Mouse (Mus musculus) spleen, postnatal 14 days (tissue): ENCODE measurements at regions not wholly inside any gene's neighbourhood (a gene's known extent, or its start where the extent isn't known, plus 50 kb on each side); places are given as distances from the start of the nearest gene placed in this dataset.

Experiments used
- DNase-seq, 2 experiments: peaks; one replicate each; pipeline ENCODE4 v3.0.0; 2021 to 2022; ENCODE audit warnings: low spot score in 2 of 2

- no peak for DNase-seq
Observed at GRCm38 (mm10) chr14:76245063-76245396, 134.3 kb downstream of the Nufip1 start.

GRCm38 (mm10) chr14:76247664-76248063 is 137.0 kb downstream of the Nufip1 start:
- DNase-seq = no peak

DNA sequence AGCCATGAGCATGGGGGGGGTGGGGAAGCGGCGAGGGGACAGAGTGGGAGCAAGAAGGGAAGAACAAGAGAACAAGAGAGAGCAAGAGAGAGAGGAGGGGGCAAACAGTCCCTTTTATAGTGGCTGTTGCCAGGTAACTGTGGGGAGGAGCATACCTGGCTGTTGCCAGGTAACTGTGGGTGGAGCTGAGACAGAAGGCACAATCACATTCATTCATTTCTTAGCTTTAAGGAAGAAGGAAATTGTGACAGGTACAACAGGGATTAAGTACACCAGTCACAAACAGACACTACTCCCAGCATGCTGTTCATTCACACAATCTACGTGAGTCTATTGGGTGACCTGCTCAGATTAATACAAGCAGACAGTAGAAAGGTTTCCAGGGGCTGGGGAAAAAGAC is 143.2 kb downstream of the Nufip1 start:
- no peak for DNase-seq

DNA sequence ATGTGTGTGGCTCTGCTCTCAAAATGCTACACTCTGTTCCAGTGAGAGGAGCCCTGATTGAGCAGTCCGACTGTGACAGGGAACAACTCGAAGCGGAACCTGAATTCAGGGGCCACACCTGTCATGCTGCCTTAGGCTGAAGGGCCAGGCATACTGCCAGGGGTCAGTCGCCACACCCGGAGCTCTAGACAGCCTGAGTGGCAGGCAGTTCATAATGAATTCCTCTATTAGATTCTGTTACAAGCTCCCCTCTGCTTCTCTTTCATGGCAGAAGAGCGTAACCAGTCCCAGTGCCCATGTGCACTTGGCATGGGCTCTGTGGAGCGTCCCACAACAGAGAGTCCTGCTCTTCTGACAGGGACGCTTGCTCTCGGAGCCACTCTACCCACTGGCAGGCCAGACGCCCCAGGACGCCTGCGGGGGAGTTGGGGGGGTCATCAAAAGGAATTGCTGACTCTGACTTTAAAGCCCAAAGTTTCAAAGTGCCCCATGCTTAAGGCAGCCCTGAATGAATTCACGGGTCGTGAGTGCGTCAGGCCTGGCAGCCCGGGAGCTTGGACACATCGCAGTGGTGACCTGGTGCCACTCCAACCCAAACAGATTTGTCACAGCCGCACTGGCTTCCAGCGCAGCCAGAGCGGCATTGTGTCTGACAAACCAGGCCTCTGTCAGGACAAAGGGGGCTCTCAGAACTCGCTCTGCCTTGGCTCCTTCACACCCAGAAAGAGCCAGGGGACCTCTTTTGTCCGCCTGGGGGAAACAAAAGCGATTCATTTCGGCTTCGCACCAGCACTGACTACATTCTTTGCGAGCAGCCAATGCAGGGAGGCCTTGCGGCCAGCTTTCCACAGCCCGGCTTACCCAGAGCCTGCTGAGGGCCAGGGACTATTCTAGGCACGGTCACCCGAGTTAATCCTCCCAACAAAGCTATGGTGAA is 144.1 kb downstream of the Nufip1 start:
- DNase-seq = no peak

- no peak for DNase-seq
Observed at GRCm38 (mm10) chr14:76255971-76256370, 145.3 kb downstream of the Nufip1 start.

GRCm38 (mm10) chr14:76258626-76259025 is 147.9 kb downstream of the Nufip1 start:
- no peak for DNase-seq

DNA sequence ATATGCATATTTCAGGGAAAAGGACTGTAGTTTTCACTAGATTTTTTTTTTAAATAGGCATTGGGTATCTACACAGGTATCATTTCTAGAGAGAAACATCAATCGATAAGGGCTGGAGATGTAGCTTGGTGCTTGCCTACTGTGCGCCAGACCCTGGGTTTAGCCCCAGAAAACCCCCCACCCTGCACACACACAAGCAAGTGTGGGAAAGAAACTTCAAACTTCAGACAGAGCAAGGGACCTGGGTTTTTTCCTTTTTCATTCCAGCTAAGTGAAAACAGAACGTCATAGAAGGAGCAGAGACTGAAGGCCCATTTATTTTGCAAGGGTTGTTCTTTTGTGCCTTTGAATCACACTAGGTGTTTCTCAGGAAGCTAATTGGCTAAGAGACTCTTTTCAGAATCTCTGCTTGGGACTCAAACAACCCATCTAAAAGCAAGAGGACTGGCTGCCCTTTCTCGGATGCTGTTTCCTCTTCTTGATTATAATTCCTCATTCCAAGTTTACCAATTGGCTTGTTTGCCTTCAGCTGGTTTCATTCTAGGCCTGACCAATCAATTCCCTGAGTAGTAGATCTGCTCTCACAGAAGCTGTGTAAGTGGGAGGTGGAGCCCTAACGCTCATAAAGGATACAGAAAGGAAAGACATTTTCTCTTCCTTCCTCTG is 150.1 kb downstream of the Nufip1 start:
- DNase-seq = no peak

DNA sequence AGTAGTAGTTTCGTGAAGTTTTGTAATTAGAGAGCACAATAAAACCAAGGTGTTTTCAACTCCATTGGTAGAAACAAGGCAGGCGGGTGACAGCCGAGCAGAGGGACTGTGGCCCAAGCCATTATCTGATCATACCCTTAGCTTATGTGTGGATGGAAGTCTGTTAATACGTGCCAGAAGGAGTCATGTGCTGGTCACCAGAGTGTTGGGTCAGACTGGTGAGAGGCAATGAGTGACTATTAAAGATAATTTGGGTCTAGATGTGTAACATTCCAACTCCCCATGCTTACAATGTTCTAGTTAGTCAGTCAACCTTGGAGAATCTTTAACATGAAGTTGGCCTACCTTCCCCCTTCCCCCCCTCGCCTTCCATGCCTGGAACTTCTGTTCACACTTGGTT is 151.1 kb upstream of the Tsc22d1 start:
- no peak for DNase-seq

DNA sequence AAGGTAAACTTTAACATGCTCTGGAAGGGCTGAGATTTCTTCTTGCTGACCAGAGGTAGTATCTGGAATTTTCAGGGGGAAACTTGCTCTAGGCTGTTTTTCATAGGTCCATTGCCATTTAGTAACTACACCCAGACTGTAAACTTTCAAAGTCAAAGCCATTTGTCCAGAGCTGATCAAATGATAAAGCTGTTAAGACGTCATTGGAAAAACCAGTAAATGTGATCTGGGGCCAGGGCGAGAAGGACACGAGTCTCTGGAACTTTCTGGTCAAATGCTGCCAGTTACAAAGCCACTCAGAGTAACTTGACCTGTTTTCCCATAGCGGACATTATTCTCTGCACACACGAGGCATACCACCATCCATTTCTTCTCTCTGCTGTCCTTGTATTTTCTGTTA is 148.9 kb upstream of the Tsc22d1 start:
- DNase-seq = no peak

- DNase-seq = no peak
Observed at GRCm38 (mm10) chr14:76266249-76266648, 148.5 kb upstream of the Tsc22d1 start.

DNA sequence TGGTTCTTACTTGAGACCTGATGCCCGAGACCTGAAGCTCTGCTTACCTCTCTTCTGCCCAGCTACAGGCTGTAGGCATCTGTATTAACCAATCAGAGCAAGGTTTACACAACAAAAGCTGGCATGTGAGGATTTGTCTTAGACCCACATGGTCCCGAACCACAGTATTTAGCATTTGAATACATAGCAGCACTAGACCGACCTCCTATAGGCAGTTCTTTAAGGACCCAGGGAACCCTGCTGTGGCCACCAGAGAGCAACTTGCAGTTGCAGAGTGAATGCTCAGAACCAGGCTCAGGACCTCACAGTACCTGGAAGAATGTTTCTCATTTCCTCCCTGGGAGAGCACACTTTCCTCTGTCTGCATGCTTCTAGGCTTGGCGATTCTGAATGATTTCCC is 147.7 kb upstream of the Tsc22d1 start:
- no peak for DNase-seq

- DNase-seq = no peak
Observed at GRCm38 (mm10) chr14:76271190-76271589, 143.6 kb upstream of the Tsc22d1 start.

- no peak for DNase-seq
Observed at GRCm38 (mm10) chr14:76272840-76273239, 141.9 kb upstream of the Tsc22d1 start.

DNA sequence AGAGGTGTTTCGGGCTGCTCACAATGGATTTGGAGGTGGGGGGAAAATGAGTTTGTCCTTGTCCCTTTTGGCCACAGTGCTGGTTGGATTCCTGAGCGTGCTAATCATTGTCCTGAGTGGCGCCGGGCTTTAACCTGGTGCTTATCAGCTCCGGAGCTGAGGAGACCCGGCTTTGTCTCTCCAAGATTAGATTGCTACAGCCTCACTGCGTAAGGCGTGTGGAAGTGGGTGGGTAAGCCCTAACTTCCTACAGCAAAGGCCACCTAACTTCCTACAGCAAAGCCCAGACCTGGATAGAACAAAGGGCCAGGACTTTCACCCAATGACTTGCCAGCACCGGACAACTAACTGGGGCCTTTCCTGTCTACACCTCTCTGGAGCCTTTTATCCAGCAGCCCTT is 138.1 kb upstream of the Tsc22d1 start:
- DNase-seq = no peak

DNA sequence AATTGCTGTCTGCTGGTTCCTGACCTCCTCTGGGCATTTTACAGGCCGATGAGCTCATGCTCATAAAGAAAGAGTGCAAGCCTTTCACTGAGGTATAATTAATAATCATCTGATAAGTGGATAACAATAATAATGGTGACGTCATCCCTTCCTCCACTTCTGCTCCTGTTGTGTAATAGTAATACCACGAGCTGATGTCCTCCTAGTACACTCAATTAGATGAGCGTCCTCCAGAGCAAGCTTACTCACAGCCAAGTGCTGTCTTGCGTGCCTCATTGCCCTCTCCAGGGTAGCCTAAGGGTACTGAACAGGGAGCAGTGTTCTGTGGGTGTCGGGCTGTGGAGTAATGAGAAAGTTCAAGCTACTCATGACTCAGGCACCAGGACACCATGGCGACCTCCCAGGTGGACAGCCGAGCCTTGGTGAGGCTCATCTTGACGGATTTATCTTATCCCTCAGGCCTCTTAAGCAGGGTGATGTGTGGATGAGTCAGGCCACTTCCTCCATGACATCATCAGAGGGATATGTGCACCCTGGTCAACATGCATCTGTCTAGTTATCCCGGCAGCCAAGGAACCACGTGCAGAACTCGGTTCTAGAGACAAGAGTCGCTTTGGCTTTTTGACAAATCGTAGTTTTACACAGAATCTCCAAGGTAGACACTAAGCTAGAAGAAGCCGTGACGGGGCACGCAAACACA is 135.9 kb upstream of the Tsc22d1 start:
- no peak for DNase-seq

DNA sequence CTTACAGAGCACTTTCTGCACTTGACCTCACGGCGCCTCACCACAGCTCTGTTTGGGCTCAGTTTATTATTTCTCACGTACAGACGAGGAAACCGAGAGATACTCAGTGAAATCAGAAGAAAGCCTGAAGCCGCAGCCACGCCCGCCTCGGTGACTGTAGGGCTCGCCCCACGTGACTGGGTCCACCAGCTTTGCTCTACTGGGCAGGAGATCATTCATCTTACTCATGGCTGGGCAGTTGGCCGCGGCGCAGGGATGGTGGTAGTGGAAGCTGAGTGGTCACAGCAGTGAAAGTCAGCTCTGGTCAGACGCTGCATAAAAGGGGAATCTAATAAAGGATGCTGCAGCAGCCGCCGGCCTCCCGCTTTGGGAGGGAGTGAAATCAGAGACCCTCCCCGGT is 135.2 kb upstream of the Tsc22d1 start:
- DNase-seq = no peak

- no peak for DNase-seq
Observed at GRCm38 (mm10) chr14:76281867-76282266, 132.9 kb upstream of the Tsc22d1 start.

- no peak for DNase-seq
Observed at GRCm38 (mm10) chr14:76287768-76288167, 127.0 kb upstream of the Tsc22d1 start.

- DNase-seq = no peak
Observed at GRCm38 (mm10) chr14:76290401-76291018, 124.3 kb upstream of the Tsc22d1 start.

DNA sequence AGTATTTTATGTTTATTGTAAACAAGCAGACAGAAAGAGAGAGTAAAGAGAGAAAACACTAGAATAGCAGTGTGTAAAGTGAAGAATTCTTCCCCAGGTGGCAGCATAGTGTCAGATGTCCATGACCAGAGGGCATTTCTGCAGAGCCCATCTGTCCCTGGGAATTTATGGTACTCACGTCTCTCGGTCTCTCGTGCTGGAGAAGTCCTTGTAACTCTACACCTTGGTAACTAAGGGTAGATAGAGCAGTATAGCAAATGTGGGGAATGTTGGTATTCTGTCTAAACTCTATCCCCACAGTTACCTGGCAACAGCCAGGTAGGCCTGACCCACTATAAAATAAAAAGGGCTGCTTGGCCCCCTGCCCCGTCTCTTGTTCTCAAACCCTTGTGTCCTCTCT is 122.5 kb upstream of the Tsc22d1 start:
- DNase-seq = no peak

GRCm38 (mm10) chr14:76295411-76296169 is 119.2 kb upstream of the Tsc22d1 start:
- DNase-seq = no peak
